Mouse (Mus musculus): ENCODE results near the gene Gm7714.
"Not testable (repeated sequence)": the region's sequence is repeated elsewhere in the genome, so short reads cannot be mapped to it uniquely, and the experiment has no call there.

Gene Gm7714

DNA sequence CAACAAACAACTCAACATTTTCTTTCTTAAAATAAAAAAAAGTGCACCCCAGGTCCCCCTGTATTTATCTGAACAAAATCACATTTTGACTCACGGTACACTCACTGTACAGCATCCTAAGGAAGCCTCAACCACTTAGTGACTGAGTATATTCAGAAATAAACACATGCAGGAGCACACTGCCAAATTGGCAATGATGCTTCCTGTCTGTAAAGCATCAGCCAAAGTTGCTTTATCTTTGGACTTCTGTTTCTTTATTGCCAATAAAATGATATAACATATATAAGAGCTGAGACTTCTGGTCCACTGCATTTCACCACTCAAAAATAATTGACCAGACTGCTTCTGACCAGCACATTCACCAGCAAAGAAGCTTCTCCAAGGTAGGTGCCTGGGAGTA lies at the start of gene Gm7714:
Gene Gm7714, plus strand, starts transcription at position 301 of the 400 bp plus-strand sequence.
- DNase-seq (ENCODE audit: low read depth, low spot score) = no peak

DNA sequence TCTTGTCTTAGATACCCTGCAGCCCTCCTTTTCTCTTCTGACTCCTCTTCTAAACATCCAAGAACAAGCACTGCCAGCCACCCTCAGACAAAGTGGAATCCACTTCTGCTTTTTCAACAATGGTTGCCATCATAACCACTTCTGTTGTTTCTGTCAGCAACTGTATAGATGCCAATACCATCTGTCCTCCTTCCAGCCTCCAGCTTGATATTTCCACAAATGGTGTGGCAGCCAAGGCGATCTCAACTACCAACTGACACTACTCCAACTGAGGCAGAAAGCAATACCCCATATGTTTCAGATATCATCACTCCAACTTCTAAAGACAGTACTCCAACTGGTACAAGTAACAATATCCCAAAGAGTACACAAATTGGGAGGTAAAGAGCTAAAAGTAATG lies 12.2 kb upstream of the Gm7714 start:
- no peak for DNase-seq (ENCODE audit: low read depth, low spot score)

DNA sequence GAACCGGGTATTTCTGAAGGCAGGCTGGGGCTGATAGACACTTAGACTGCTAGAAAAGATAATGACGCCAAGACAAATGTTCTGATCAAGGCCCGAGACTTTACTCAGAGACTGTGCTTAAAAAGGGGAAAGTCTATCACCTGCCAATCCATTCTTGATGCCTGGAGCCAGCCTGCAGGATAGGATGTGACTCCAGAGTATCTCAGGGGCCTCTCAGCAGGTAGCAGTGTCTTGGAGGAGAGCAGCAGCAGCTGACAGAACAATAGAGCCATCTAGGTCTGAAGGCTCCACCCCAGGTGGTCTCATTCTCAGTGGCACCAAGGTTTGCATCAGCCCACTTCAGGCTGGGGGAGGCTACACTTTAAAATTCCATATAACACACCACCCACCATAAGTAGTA lies 42.6 kb downstream of the Gm7714 start:
- not testable (repeated sequence) for DNase-seq (ENCODE audit: low read depth, low spot score)

DNA sequence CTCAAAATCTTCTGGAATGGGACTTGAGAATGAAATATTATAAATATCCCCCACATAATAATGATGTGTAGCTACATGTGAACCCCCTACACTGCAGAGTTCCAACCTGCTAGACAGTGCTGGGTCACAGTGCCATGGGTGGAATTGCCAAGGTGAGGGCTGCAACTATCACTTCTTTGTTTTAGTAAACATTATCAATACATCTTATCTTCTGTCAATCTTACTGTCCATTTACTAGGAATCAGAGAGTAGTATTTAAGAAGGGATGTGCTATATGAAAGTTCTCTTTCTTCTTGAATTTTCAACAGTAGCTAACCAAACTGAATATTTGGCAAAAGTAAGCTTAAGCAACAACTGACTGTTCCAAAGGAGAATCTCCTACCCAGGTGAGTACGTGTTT lies 48.3 kb downstream of the Gm7714 start, which contains the start of gene Prol1:
Gene Prol1, plus strand, starts transcription at position 301 of the 400 bp plus-strand sequence.
- DNase-seq (ENCODE audit: low read depth, low spot score) = no peak
